Mouse (Mus musculus) heart, embryonic 13.5 days (tissue): ENCODE results near the gene Vmn1r57. TPM values are rescaled to one million over a fixed set of nuclear protein-coding genes. Genes with fewer than 3 reads are reported as not detected.
"Not testable (repeated sequence)": the region's sequence is repeated elsewhere in the genome, so short reads cannot be mapped to it uniquely, and the experiment has no call there.

Source experiments
- ATAC-seq: fragments of 200-750 bp; cut with Nextera tagmentation; 2 replicates; pipeline ENCODE4 v1.8.0; 2017; ENCODE audit warnings: moderate TSS enrichment; ENCODE audit not compliant: insufficient number of reproducible peaks, low FRiP score, low TSS enrichment; ENCODE audit errors: extremely low read depth
- H3K27ac ChIP-seq: fragments of 300-500 bp; sonication (generic); replicated peaks from 2 replicates; pipeline ENCODE4 v1.5.1; 2015; ENCODE audit warnings: moderate library complexity, mild to moderate bottlenecking, inconsistent platforms
- H3K27me3 ChIP-seq: fragments of 300-500 bp; sonication (generic); replicated peaks from 2 replicates; pipeline ENCODE4 v1.6.1; 2015; ENCODE audit warnings: mild to moderate bottlenecking, inconsistent platforms
- H3K36me3 ChIP-seq: fragments of 300-500 bp; sonication (generic); 2 replicates; pipeline ENCODE4 v1.6.1; 2015; ENCODE audit warnings: mild to moderate bottlenecking, inconsistent platforms
- H3K4me1 ChIP-seq: fragments of 300-500 bp; sonication (generic); 2 replicates; pipeline ENCODE4 v1.6.1; 2015; ENCODE audit warnings: inconsistent platforms
- H3K4me2 ChIP-seq: fragments of 300-500 bp; sonication (generic); 2 replicates; pipeline ENCODE4 v1.6.1; 2015; ENCODE audit warnings: inconsistent platforms, mild to moderate bottlenecking, moderate library complexity
- H3K4me3 ChIP-seq: fragments of 300-500 bp; sonication (generic); 2 replicates; pipeline ENCODE4 v1.5.1; 2015; ENCODE audit warnings: moderate library complexity, mild to moderate bottlenecking, inconsistent platforms
- H3K9ac ChIP-seq: fragments of 300-500 bp; sonication (generic); 2 replicates; pipeline ENCODE4 v1.6.1; 2015; ENCODE audit warnings: inconsistent platforms, mild to moderate bottlenecking, moderate library complexity
- H3K9me3 ChIP-seq: fragments of 300-500 bp; sonication (generic); 2 replicates; pipeline ENCODE4 v1.6.1; 2016; ENCODE audit warnings: inconsistent platforms
- WGBS: fragments of 180-500 bp; shearing (Covaris S2); methylation state at CpG from one replicate; pipeline ENCODE4 v1.1.7; 2015; ENCODE audit warnings: mixed read lengths; 5-methylcytosine and 5-hydroxymethylcytosine counted together
- polyA plus RNA-seq: library from polyadenylated mRNA; unstranded; fragments of >200 nt; fragmentation: Nextera tagmentation; extraction: Ambion mirVana; gene quantifications from 2 replicates; pipeline ENCODE4 v1.2.1, GENCODE M21; 2015

The Vmn1r57 gene
- not detected in 2 replicates for polyA plus RNA-seq

DNA sequence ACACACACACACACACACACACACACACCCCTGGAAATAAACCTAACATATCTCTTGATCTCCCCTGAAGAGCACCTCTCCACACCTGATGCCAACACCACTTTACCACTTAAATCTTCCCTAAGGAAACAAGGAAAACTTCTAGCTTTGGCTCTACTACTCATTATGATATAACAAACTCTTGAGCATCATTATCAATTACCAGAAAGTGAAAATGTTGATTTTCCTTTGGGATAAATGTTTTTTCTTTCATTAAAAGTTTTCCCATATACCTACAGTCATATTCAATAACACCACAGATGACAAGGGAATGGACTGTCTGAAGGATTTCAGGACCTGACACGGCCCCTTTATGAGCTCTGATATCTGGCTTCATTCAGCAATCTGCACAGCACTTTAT lies at the start of gene Vmn1r57:
Gene Vmn1r57 (plus strand): TSS at position 301 of the 400 bp plus-strand sequence.
- 47% methylated on average over 1 of the region's 1 CpGs for WGBS
- not testable (repeated sequence) for H3K4me2 ChIP-seq, H3K4me1 ChIP-seq

DNA sequence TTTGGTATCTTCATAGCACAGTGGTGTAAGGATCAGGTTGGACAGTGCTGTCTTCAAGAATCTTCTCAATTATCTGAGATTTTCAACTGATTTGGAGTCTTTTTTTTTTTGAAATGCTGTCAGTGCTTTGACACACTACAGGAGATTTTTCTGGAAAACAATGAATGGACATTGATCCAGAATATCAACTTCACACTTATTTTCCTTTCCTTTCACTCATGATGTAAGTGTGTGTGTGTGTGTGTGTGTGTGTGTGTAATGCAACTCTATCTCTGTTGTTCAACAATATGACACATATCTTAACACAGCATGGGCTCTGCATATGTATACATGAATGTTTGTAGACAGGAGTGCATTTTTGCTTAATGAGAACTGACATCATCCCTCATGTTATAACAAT lies 21.6 kb upstream of the Vmn1r57 start, which contains the start of gene Vmn1r56:
Gene Vmn1r56 (minus strand): TSS at position 101 of the 400 bp plus-strand sequence.
- not testable (repeated sequence) for H3K9ac ChIP-seq, H3K4me2 ChIP-seq, H3K36me3 ChIP-seq, H3K27me3 ChIP-seq, H3K4me1 ChIP-seq, H3K27ac ChIP-seq, ATAC-seq, H3K4me3 ChIP-seq, H3K9me3 ChIP-seq

More for the DNA sequence above, at the start of gene Vmn1r57:
- H3K9me3 ChIP-seq, ATAC-seq, H3K9ac ChIP-seq, H3K36me3 ChIP-seq, H3K4me3 ChIP-seq, H3K27me3 ChIP-seq, H3K27ac ChIP-seq: not testable (repeated sequence)

DNA sequence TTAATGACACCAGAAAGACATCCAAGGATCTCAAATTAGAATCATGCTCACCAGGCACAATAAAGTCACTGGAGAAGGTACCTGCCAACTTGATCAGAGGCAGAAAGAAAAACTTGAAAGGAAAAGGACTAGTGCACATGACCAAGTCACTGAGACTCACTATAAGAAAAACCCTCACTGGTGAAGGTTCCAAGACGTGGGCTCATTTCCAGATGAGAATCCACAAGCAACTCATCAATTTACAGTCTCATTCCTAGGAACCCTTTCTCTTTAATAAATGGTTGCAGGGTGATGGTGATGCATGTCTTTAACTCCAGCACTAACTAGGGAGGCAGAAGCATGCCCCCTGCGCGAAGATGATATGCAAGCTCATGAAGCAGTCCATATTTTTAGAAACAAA lies 44.8 kb downstream of the Vmn1r57 start:
- ATAC-seq, result no peak
- WGBS, result 75% methylated on average over 3 of the region's 3 CpGs
- Histone ChIP-seq H3K36me3 (no peaks in the 10 kb centered on the region), H3K9ac (no peak overlapping the region), H3K27me3 (no peaks in the 10 kb centered on the region), H3K4me1 (no peaks in the 10 kb centered on the region), H3K4me2 (no peak overlapping the region), H3K27ac (no peak overlapping the region), H3K4me3 (no peak overlapping the region), H3K9me3 (peaks cover 24% of the 10 kb centered on the region)

Other genes with a start within 250 kb of the Vmn1r57 start
- 0.12 and 0.55 TPM in 2 replicates for gene Sbk3, start 247.3 kb upstream of the Vmn1r57 start, polyA plus RNA-seq
- gene Zfp579, start 222.3 kb upstream of the Vmn1r57 start, polyA plus RNA-seq, result 20.8 and 25.7 TPM in 2 replicates
- gene Zfp524, start 204.1 kb upstream of the Vmn1r57 start, polyA plus RNA-seq, result 10.7 and 12.3 TPM in 2 replicates
- 25.6 and 28.4 TPM in 2 replicates for gene Fiz1, start 203.8 kb upstream of the Vmn1r57 start, polyA plus RNA-seq
- not detected in 2 replicates for gene Gm44973, start 203.0 kb upstream of the Vmn1r57 start, polyA plus RNA-seq
- 3.8 and 4.4 TPM in 2 replicates for gene Zfp865, start 198.1 kb upstream of the Vmn1r57 start, polyA plus RNA-seq
- 2.1 and 4.2 TPM in 2 replicates for gene Ccdc106, start 197.9 kb upstream of the Vmn1r57 start, polyA plus RNA-seq
- gene 4632433K11Rik, start 184.4 kb upstream of the Vmn1r57 start, polyA plus RNA-seq, result not detected in 2 replicates
- gene Zfp784, start 180.0 kb upstream of the Vmn1r57 start, polyA plus RNA-seq, result 5.4 and 5.7 TPM in 2 replicates
- gene Zfp580, start 167.0 kb upstream of the Vmn1r57 start, polyA plus RNA-seq, result 16.4 and 18.7 TPM in 2 replicates
- gene U2af2, start 156.3 kb upstream of the Vmn1r57 start, polyA plus RNA-seq, result 69.8 and 77.4 TPM in 2 replicates
- gene Epn1, start 138.3 kb upstream of the Vmn1r57 start, polyA plus RNA-seq, result 50.2 and 51.4 TPM in 2 replicates
- gene Rfpl4, start 101.5 kb upstream of the Vmn1r57 start, polyA plus RNA-seq, result 0.11 TPM in 1 of 2 replicates, not detected in the other
- gene Rasl2-9, start 92.5 kb upstream of the Vmn1r57 start, polyA plus RNA-seq, result 1.6 and 1.8 TPM in 2 replicates
- 0.03 and 0.05 TPM in 2 replicates for gene Vmn1r55, start 68.8 kb upstream of the Vmn1r57 start, polyA plus RNA-seq
- gene Vmn1r56, start 21.7 kb upstream of the Vmn1r57 start, polyA plus RNA-seq, result not detected in 2 replicates
- gene Gm5065, start 132.0 kb downstream of the Vmn1r57 start, polyA plus RNA-seq, result not detected in 2 replicates
- not detected in 2 replicates for gene Nlrp2, start 132.5 kb downstream of the Vmn1r57 start, polyA plus RNA-seq
- not detected in 2 replicates for gene Vmn1r58, start 194.9 kb downstream of the Vmn1r57 start, polyA plus RNA-seq
- not detected in 2 replicates for gene Vmn1r59, start 238.3 kb downstream of the Vmn1r57 start, polyA plus RNA-seq